Mouse (Mus musculus): Measurements from ENCODE around the gene Trmt11.
"Not testable (repeated sequence)": the region's sequence is repeated elsewhere in the genome, so short reads cannot be mapped to it uniquely, and the experiment has no call there.

Trmt11 gene

DNA sequence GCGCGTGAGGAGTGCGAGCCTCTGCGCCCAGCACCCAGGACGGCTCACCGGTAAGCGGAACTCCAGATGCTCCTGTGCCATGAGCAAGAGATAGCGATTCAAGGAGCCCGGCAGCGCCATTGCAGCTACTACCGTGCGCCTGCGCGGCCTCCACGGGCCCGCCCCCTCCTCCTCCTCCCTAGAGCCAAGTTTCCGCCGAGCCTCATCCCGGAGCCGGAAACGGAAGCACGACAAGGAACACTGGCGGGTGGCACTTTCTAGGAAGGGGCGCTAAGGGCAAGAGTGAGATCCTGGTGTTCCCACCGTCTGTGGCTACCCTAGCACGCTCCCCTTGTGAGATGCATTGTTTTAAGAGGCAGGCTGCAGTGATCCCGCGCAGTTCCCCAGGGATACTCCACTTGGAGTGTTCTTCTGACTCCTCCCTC lies at the start of gene Trmt11:
Trmt11 (minus strand) TSS at position 208 of the 425 bp plus-strand sequence.
- in situ Hi-C loops (cut with MseI, MboI) = loop anchor here in 1 of 2 experiments (25.0 kb wide), 1 partner anchor 712 kb away; the partner anchor contains the start of gene Hddc2

DNA sequence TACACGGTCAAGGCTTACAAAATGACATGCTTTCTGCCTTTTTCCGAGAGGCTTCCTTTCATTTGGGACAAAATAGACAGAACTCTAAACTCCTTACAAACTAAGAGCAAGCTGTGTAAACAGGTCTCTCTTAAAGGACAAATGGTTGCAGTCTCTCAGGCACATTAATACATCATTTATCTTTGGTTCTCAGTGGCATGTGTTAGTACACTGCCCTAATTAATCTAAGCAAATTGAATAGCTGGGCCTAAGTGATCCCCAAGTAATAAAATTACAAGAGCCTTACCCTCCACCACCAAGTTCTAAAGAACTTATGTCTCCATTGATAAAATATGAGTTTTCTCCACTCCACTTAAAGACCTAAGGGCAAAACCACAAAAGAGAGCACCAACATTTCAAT lies 47.1 kb upstream of the Trmt11 start:
- in situ Hi-C loops (cut with MseI, MboI) = no loop called here

- in situ Hi-C loops (cut with MseI, MboI) = no loop called here
Measured at GRCm38 (mm10) chr10:30638216-30638615, 37.7 kb upstream of the Trmt11 start.

- in situ Hi-C loops (cut with MseI, MboI) = not testable (repeated sequence)
Measured at GRCm38 (mm10) chr10:30636474-30637154, 36.1 kb upstream of the Trmt11 start.

DNA sequence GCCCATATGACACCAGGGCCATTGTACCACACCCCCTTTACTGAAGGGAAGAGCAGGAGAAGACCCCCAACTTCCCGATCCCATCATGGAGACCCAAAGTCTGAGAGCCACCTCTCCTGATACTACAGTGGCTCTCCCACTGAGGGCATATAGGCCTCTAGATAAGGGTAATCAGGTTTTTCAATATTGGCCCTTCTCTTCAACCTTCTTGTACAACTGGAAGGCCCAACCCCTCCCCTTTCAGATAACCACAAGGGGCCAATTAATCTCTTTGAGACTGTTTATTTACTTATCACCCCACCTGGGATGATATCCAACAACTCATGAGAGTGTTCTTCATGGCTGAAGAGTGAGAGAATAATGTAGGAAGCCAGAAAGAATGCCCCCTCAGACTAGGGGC lies 32.2 kb upstream of the Trmt11 start:
- in situ Hi-C loops (cut with MseI, MboI) = no loop called here

GRCm38 (mm10) chr10:30629977-30630376 lies 29.4 kb upstream of the Trmt11 start:
- in situ Hi-C loops (cut with MseI, MboI) = no loop called here

- in situ Hi-C loops (cut with MseI, MboI) = no loop called here
Measured at GRCm38 (mm10) chr10:30629513-30629912, 29.0 kb upstream of the Trmt11 start, which contains the start of gene Hint3. TSS of gene Hint3 (minus strand) at chr10:30629632.

DNA sequence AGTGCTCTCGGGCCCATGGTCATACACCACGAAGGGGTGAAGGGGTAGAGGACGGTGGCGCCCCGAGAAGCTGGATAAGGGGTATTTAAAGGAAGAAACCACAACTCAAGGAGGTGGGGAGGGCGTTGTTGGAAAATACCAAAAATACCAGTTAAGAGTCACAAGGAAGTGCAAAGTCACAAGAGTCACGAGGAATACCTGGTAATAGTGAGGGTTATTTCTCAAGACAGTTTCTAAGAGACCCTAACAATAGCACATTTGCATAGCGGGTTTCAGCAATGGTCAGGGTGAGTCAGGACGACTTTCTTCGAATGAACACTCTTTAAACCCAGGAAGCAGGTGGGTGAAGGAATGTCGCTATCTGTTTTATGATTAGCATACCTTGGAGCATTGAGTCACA lies 27.9 kb upstream of the Trmt11 start:
- in situ Hi-C loops (cut with MseI, MboI) = not testable (repeated sequence)

DNA sequence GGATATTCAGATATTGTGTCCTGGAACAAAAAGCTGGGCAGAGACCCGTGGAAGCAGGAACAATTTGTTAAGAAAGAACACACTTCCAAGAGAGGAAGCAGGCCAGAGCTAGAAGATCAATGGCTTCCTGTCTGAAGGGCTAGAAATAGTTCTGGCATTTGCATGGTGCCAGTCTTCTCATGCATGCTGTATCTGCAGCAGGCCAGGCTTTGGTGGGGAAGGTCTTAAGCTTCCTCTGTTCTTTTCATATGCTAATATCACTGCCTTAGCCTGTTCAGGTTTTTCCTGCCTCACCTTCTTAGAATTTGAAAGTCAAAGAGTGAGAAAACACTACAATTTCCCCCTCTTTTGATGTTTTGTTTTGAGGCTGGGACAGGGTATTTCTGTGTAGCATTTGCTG lies 27.0 kb upstream of the Trmt11 start:
- in situ Hi-C loops (cut with MseI, MboI) = no loop called here

DNA sequence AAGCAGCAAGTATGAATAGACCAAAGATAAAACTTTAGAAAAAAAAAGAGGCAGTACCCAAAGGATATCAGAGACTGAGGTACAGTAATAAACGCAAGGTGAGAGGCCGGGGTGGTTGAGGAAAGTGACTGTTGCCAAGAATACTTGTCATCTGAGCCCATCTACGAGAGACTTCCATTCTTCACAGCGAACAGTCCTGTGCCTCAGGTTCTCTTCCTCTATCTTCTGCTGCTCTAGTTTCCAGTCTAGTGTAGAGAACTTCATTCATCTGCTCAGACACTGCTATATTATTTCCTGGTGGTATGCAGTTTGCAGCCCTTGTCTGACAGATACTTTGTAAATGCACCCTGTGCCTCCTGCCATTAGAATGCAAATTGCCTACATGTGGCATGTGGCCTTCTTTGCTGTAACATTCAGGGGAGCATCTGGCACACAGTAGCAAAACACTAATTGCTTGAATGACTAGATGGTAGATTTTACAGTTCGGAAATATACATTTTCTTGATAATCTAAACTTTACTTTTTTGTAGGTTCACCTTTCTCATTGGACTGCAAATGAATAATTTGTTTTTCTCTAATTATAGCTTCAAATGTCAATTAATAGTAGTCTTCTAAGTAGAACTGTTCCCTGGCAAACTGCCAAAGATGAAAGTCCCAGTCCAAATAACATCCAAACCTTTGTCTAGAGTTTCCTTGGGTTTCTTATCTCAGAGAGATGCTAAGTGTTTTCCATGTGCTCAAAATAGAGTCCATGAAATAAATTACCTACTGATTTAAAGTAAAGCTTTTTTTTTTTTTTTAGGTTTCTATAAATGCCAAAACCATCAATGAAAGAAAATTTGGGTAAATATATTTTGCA lies 23.8 kb upstream of the Trmt11 start:
- in situ Hi-C loops (cut with MseI, MboI) = loop anchor here in 1 of 2 experiments (5.0 to 25.0 kb wide), 2 partner anchors 88 to 688 kb away; partner anchors contain the start of gene Hddc2

- in situ Hi-C loops (cut with MseI, MboI) = loop anchor here in 1 of 2 experiments (5.0 to 25.0 kb wide), 2 partner anchors 89 to 689 kb away; partner anchors contain the start of gene Hddc2
Measured at GRCm38 (mm10) chr10:30622928-30623327, 22.4 kb upstream of the Trmt11 start.

DNA sequence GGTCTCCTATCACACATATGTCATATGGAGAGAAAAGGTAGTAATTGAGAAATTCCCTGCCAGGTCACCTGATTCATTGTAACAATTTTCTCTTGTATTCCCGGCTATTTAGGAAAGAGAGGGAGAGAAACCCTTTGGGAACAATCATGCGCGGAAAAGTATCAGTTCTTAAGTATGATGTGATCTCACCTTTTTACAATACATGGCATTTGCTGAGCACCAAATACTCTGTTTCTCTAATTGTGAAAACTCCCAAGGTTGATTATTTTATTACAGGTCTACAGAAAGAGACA lies 18.3 kb upstream of the Trmt11 start:
- in situ Hi-C loops (cut with MseI, MboI) = loop anchor here (10.0 to 25.0 kb wide), 3 partner anchors 96 to 693 kb away; partner anchors contain the start of genes Hddc2 (in 1 of the 2) and Ncoa7 (in 1 of the 2)

DNA sequence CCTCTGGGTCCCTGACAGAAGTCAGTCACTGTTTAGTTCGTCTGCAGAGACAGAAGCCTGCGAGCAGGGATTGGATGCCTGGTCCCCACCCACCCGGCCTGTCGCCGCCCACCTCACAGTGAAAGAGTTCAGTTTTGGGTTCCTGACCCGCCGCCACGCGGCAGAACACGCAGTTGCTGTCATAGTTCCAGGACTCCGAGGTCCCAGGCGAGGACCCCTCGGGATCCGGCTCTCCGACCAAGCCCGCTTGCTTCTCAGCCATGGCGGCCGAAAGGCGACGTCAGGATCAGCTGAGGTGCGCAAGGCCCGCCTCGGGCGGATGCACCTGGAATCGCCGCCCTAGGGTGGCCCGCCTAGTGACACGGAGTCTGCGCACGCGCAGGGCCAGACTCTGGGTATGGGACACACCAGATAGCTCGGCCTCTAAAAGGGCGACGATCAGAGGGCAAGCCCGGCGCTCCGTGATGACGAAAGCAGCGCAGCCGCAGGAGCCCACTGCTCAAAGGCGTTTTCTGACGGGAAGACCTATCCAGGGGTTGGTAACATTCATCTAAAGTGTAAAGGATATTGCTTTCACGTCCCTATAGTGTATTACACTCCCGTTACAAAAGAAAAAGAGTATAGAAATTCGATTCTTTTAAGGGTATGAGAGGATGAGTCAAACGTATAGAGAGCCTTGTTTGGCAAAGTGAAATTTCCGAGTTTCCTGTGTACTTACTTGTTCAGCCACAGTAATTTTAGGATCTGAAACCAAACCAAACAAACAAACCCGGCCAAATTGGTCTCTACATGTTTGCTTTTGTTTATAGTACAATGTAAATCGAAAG lies 17.8 kb upstream of the Trmt11 start:
- in situ Hi-C loops (cut with MseI, MboI) = loop anchor here (10.0 to 25.0 kb wide), 3 partner anchors 96 to 694 kb away; partner anchors contain the start of genes Hddc2 (in 1 of the 2) and Ncoa7 (in 1 of the 2)

GRCm38 (mm10) chr10:30613039-30613438 lies 12.5 kb upstream of the Trmt11 start:
- in situ Hi-C loops (cut with MseI, MboI) = loop anchor here (10.0 to 25.0 kb wide), 3 partner anchors 102 to 699 kb away; partner anchors contain the start of genes Hddc2 (in 1 of the 2) and Ncoa7 (in 1 of the 2)

GRCm38 (mm10) chr10:30609614-30610013 lies 9.1 kb upstream of the Trmt11 start:
- in situ Hi-C loops (cut with MseI, MboI) = loop anchor here (10.0 to 25.0 kb wide), 3 partner anchors 105 to 703 kb away; partner anchors contain the start of genes Hddc2 (in 1 of the 2) and Ncoa7 (in 1 of the 2)

GRCm38 (mm10) chr10:30608109-30608508 lies 7.6 kb upstream of the Trmt11 start:
- in situ Hi-C loops (cut with MseI, MboI) = loop anchor here in 1 of 2 experiments (25.0 kb wide), 1 partner anchor 704 kb away; the partner anchor contains the start of gene Hddc2

- in situ Hi-C loops (cut with MseI, MboI) = loop anchor here in 1 of 2 experiments (25.0 kb wide), 1 partner anchor 712 kb away; the partner anchor contains the start of gene Hddc2
Measured at GRCm38 (mm10) chr10:30600094-30600534, 435 bp downstream of the Trmt11 start.

- in situ Hi-C loops (cut with MseI, MboI) = no loop called here
Measured at GRCm38 (mm10) chr10:30587037-30587436, 13.5 kb downstream of the Trmt11 start.

- in situ Hi-C loops (cut with MseI, MboI) = no loop called here
Measured at GRCm38 (mm10) chr10:30585691-30586090, 14.9 kb downstream of the Trmt11 start.

DNA sequence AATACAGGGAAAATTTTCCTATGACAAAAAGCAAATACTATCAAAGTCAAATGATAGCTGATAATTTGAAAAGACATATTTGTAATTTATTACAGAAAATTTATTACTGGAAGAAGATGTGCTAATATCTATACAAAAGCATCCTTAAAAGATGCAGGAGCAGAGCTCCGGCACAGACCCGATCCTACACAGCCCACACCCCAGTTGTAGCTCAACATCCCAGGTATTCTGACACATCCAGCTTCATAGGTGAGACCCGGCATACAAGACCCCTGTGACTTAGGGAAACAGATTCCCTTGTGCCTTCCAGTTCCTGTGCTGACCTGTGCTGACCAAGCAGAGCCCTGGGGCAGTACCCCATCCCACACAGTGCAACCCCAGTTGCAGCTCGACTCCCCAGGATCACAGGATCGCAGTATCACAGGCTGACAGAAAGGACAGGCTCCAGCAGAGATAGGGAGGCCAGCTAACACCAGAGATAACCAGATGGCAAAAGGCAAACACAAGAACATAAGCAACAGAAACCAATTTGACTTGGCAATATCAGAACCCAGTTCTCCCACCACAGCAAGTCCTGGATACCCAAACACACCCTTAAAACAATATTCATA lies 22.8 kb downstream of the Trmt11 start:
- in situ Hi-C loops (cut with MseI, MboI) = no loop called here

Measured in mouse trophoblast stem cell (cell line).